Mouse (Mus musculus): Measurements from ENCODE around the gene Crybg2. TPM values are rescaled to one million over a fixed set of nuclear protein-coding genes. Genes with fewer than 3 reads are reported as not detected.
A peak's percentile ranks its signal among the peaks of the same experiment; 100 is the strongest.

Gene Crybg2
- total and polyA plus RNA-seq, 3 experiments, result 0.65 to 2.3 TPM; not detected in 1

GRCm38 (mm10) chr4:134138857-134139256, 78.2 kb downstream of the Crybg2 start:
- Histone ChIP-seq H3K9ac (ENCODE audit: control insufficient read depth, low read depth, low read length, poor library complexity, severe bottlenecking) (no peak overlapping the region), H3K4me1 (ENCODE audit: control insufficient read depth in 1 of 2, insufficient read depth in 2 of 2, low read length in 2 of 2) (peaks cover 11 to 18% of the 10 kb centered on the region in 2 experiments), H3K36me3 (ENCODE audit: control insufficient read depth in 1 of 2, insufficient read depth in 2 of 2, low read length in 2 of 2) (peaks cover 1 to 18% of the 10 kb centered on the region in 2 experiments), H3K27ac (ENCODE audit: control insufficient read depth, low read depth, low read length) (no peak overlapping the region), H3K9me3 (replicated peaks; ENCODE audit: insufficient read depth, low read length) (no peaks in the 10 kb centered on the region), H3K4me3 (ENCODE audit: control insufficient read depth in 1 of 2, insufficient read depth in 1 of 2, low read depth in 2 of 2, low read length in 2 of 2) (no peak overlapping the region), H3K79me2 (ENCODE audit: control insufficient read depth, insufficient read depth, low read length, poor library complexity) (no peaks in the 10 kb centered on the region), H3K27me3 (ENCODE audit: control insufficient read depth in 1 of 2, insufficient read depth in 2 of 2, low read length in 2 of 2) (no peaks in the 10 kb centered on the region)
- TF ChIP-seq RCOR1 (IDR thresholded peaks at IDR 0.05; ENCODE audit: low read depth, low read length), result no peak
- no peak for TF ChIP-seq ETS1 (IDR thresholded peaks at IDR 0.05; ENCODE audit: low read depth, low read length)
- TF ChIP-seq CHD2 (IDR thresholded peaks at IDR 0.05; ENCODE audit: low read length), result no peak
- 0 out of 2 replicates have a peak, but pooled peaks have one; percentile 26 for TF ChIP-seq ZNF384 (IDR thresholded peaks at IDR 0.05; ENCODE audit: low read depth, low read length)
- TF ChIP-seq TAL1 (IDR thresholded peaks at IDR 0.05; ENCODE audit: low read length), result no peak
- TF ChIP-seq CHD1 (IDR thresholded peaks at IDR 0.05; ENCODE audit: low read depth, low read length), result no peak
- no peak for TF ChIP-seq EP300 (IDR thresholded peaks at IDR 0.05; ENCODE audit: low read depth in 1 of 2, low read length in 2 of 2)
- peak; percentile 47 for TF ChIP-seq SMC3 (IDR thresholded peaks at IDR 0.05; ENCODE audit: low read depth, low read length)
- no peak for TF ChIP-seq GABPA (IDR thresholded peaks at IDR 0.05; ENCODE audit: low read depth, low read length)
- no peak for TF ChIP-seq TCF12 (IDR thresholded peaks at IDR 0.05; ENCODE audit: low read depth, low read length)
- no peak for TF ChIP-seq MAFK (IDR thresholded peaks at IDR 0.05; ENCODE audit: borderline replicate concordance, low read depth, low read length)
- no peak for TF ChIP-seq NELFE (IDR thresholded peaks at IDR 0.05; ENCODE audit: low read depth, low read length)
- no peak for TF ChIP-seq POLR2AphosphoS2 (IDR thresholded peaks at IDR 0.05; ENCODE audit: low read length)
- TF ChIP-seq RAD21 (IDR thresholded peaks at IDR 0.05; ENCODE audit: low read depth, low read length), result peak; percentile 31
- TF ChIP-seq JUND (IDR thresholded peaks at IDR 0.05; ENCODE audit: low read depth, low read length), result no peak
- no peak for TF ChIP-seq HCFC1 (IDR thresholded peaks at IDR 0.05; ENCODE audit: low read depth, low read length)
- TF ChIP-seq MYC (IDR thresholded peaks at IDR 0.05; ENCODE audit: low read depth, low read length), result 0 out of 2 replicates have a peak, but pooled peaks have one; percentile 60
- no peak for TF ChIP-seq KAT2A (conservative IDR thresholded peaks at IDR 0.05; ENCODE audit: low read depth, low read length)
- peak; percentile 68 to 79 (median 69) for TF ChIP-seq CTCF (IDR thresholded peaks at IDR 0.05 in 2 of 3, conservative IDR thresholded peaks at IDR 0.05 in 1 of 3; ENCODE audit: control insufficient read depth in 1 of 3, insufficient read depth in 1 of 3, low read depth in 2 of 3, low read length in 3 of 3, poor library complexity in 1 of 3, severe bottlenecking in 1 of 3)
- no peak for TF ChIP-seq USF2 (IDR thresholded peaks at IDR 0.05; ENCODE audit: borderline replicate concordance in 1 of 2, insufficient read depth in 1 of 2, low read depth in 1 of 2, low read length in 2 of 2)
- TF ChIP-seq ZMIZ1 (IDR thresholded peaks at IDR 0.05; ENCODE audit: low read depth, low read length), result no peak
- peak; percentile 51; the same call in 1 of the 2 replicates for TF ChIP-seq MXI1 (IDR thresholded peaks at IDR 0.05; ENCODE audit: low read depth, low read length)
- no peak for TF ChIP-seq MAX (IDR thresholded peaks at IDR 0.05; ENCODE audit: low read length)
- no peak for TF ChIP-seq MEF2A (IDR thresholded peaks at IDR 0.05; ENCODE audit: extremely low read depth, insufficient replicate concordance, low read depth, low read length, poor library complexity, severe bottlenecking)
- peak; percentile 66 for DNase-seq (ENCODE audit: low read depth, low spot score)

Other genes starting within 250 kb of the Crybg2 start
- gene Rps6ka1, start 173.0 kb upstream of the Crybg2 start, total RNA-seq (2012; rRNA removed), result 45.3 and 45.7 TPM in 2 replicates
- gene Rps6ka1, start 173.0 kb upstream of the Crybg2 start, polyA plus RNA-seq (2012; ENCODE audit: insufficient read depth in 1 of 2, insufficient read length in 2 of 2, low read depth in 1 of 2, low replicate concordance in 2 of 2, missing spikeins in 1 of 2), result 10 to 100 TPM in 1 of 2 experiments, not detected in 1; 68.9 TPM
- gene Hmgn2, start 92.2 kb upstream of the Crybg2 start, total RNA-seq (2012; rRNA removed), result 125 and 131 TPM in 2 replicates
- 100 to 1,000 TPM; 186 to 230 TPM for gene Hmgn2, start 92.2 kb upstream of the Crybg2 start, polyA plus RNA-seq (2012; ENCODE audit: insufficient read depth in 1 of 2, insufficient read length in 2 of 2, low read depth in 1 of 2, low replicate concordance in 2 of 2, missing spikeins in 1 of 2)
- 15.9 and 19.0 TPM in 2 replicates for gene Dhdds, start 59.9 kb upstream of the Crybg2 start, total RNA-seq (2012; rRNA removed)
- 10 to 100 TPM in 1 of 2 experiments, not detected in 1; 37.7 TPM for gene Dhdds, start 59.9 kb upstream of the Crybg2 start, polyA plus RNA-seq (2012; ENCODE audit: insufficient read depth in 1 of 2, insufficient read length in 2 of 2, low read depth in 1 of 2, low replicate concordance in 2 of 2, missing spikeins in 1 of 2)
- not detected in 2 replicates for gene Lin28a, start 42.0 kb upstream of the Crybg2 start, total RNA-seq (2012; rRNA removed)
- gene Lin28a, start 42.0 kb upstream of the Crybg2 start, polyA plus RNA-seq (2012; ENCODE audit: insufficient read depth in 1 of 2, insufficient read length in 2 of 2, low read depth in 1 of 2, low replicate concordance in 2 of 2, missing spikeins in 1 of 2), result under 1 TPM in 1 of 2 experiments, not detected in 1; 0.01 TPM
- gene Zfp683, start 7.0 kb upstream of the Crybg2 start, total RNA-seq (2012; rRNA removed), result not detected in 2 replicates
- gene Zfp683, start 7.0 kb upstream of the Crybg2 start, polyA plus RNA-seq (2012; ENCODE audit: insufficient read depth in 1 of 2, insufficient read length in 2 of 2, low read depth in 1 of 2, low replicate concordance in 2 of 2, missing spikeins in 1 of 2), result not detected
- gene Cd52, start 34.3 kb downstream of the Crybg2 start, total RNA-seq (2012; rRNA removed), result 0.52 and 1.3 TPM in 2 replicates
- gene Cd52, start 34.3 kb downstream of the Crybg2 start, polyA plus RNA-seq (2012; ENCODE audit: insufficient read depth in 1 of 2, insufficient read length in 2 of 2, low read depth in 1 of 2, low replicate concordance in 2 of 2, missing spikeins in 1 of 2), result under 1 TPM in 1 of 2 experiments, not detected in 1; 0.86 TPM
- gene Ubxn11, start 41.8 kb downstream of the Crybg2 start, total RNA-seq (2012; rRNA removed), result 2.6 and 5.4 TPM in 2 replicates
- 10 to 100 TPM in 1 of 2 experiments, not detected in 1; 11.9 TPM for gene Ubxn11, start 41.8 kb downstream of the Crybg2 start, polyA plus RNA-seq (2012; ENCODE audit: insufficient read depth in 1 of 2, insufficient read length in 2 of 2, low read depth in 1 of 2, low replicate concordance in 2 of 2, missing spikeins in 1 of 2)
- 122 and 126 TPM in 2 replicates for gene Sh3bgrl3, start 68.0 kb downstream of the Crybg2 start, total RNA-seq (2012; rRNA removed)
- gene Sh3bgrl3, start 68.0 kb downstream of the Crybg2 start, polyA plus RNA-seq (2012; ENCODE audit: insufficient read depth in 1 of 2, insufficient read length in 2 of 2, low read depth in 1 of 2, low replicate concordance in 2 of 2, missing spikeins in 1 of 2), result 100 to 1,000 TPM in 1 of 2 experiments, not detected in 1; 414 TPM
- 30.8 and 32.9 TPM in 2 replicates for gene Cep85, start 126.3 kb downstream of the Crybg2 start, total RNA-seq (2012; rRNA removed)
- gene Cep85, start 126.3 kb downstream of the Crybg2 start, polyA plus RNA-seq (2012; ENCODE audit: insufficient read depth in 1 of 2, insufficient read length in 2 of 2, low read depth in 1 of 2, low replicate concordance in 2 of 2, missing spikeins in 1 of 2), result 10 to 100 TPM; 80.9 to 81.1 TPM
- not detected in 2 replicates for gene Gm7534, start 142.2 kb downstream of the Crybg2 start, total RNA-seq (2012; rRNA removed)
- not detected for gene Gm7534, start 142.2 kb downstream of the Crybg2 start, polyA plus RNA-seq (2012; ENCODE audit: insufficient read depth in 1 of 2, insufficient read length in 2 of 2, low read depth in 1 of 2, low replicate concordance in 2 of 2, missing spikeins in 1 of 2)
- gene Catsper4, start 166.6 kb downstream of the Crybg2 start, total RNA-seq (2012; rRNA removed), result not detected in 2 replicates
- not detected for gene Catsper4, start 166.6 kb downstream of the Crybg2 start, polyA plus RNA-seq (2012; ENCODE audit: insufficient read depth in 1 of 2, insufficient read length in 2 of 2, low read depth in 1 of 2, low replicate concordance in 2 of 2, missing spikeins in 1 of 2)
- gene Cnksr1, start 177.6 kb downstream of the Crybg2 start, total RNA-seq (2012; rRNA removed), result not detected in 2 replicates
- under 1 TPM in 1 of 2 experiments, not detected in 1; 0.07 TPM for gene Cnksr1, start 177.6 kb downstream of the Crybg2 start, polyA plus RNA-seq (2012; ENCODE audit: insufficient read depth in 1 of 2, insufficient read length in 2 of 2, low read depth in 1 of 2, low replicate concordance in 2 of 2, missing spikeins in 1 of 2)
- gene E130218I03Rik, start 182.8 kb downstream of the Crybg2 start, total RNA-seq (2012; rRNA removed), result 1.6 and 2.8 TPM in 2 replicates
- gene E130218I03Rik, start 182.8 kb downstream of the Crybg2 start, polyA plus RNA-seq (2012; ENCODE audit: insufficient read depth in 1 of 2, insufficient read length in 2 of 2, low read depth in 1 of 2, low replicate concordance in 2 of 2, missing spikeins in 1 of 2), result 1 to 10 TPM in 1 of 2 experiments, not detected in 1; 1.6 TPM
- 27.3 and 30.4 TPM in 2 replicates for gene Zfp593, start 184.8 kb downstream of the Crybg2 start, total RNA-seq (2012; rRNA removed)
- gene Zfp593, start 184.8 kb downstream of the Crybg2 start, polyA plus RNA-seq (2012; ENCODE audit: insufficient read depth in 1 of 2, insufficient read length in 2 of 2, low read depth in 1 of 2, low replicate concordance in 2 of 2, missing spikeins in 1 of 2), result 10 to 100 TPM in 1 of 2 experiments, not detected in 1; 33.9 TPM
- not detected in 2 replicates for gene Gm30191, start 186.1 kb downstream of the Crybg2 start, total RNA-seq (2012; rRNA removed)
- gene Gm30191, start 186.1 kb downstream of the Crybg2 start, polyA plus RNA-seq (2012; ENCODE audit: insufficient read depth in 1 of 2, insufficient read length in 2 of 2, low read depth in 1 of 2, low replicate concordance in 2 of 2, missing spikeins in 1 of 2), result not detected
- gene Grrp1, start 193.3 kb downstream of the Crybg2 start, total RNA-seq (2012; rRNA removed), result not detected in 2 replicates
- gene Grrp1, start 193.3 kb downstream of the Crybg2 start, polyA plus RNA-seq (2012; ENCODE audit: insufficient read depth in 1 of 2, insufficient read length in 2 of 2, low read depth in 1 of 2, low replicate concordance in 2 of 2, missing spikeins in 1 of 2), result not detected
- gene Pdik1l, start 227.1 kb downstream of the Crybg2 start, total RNA-seq (2012; rRNA removed), result 13.0 and 14.3 TPM in 2 replicates
- 10 to 100 TPM; 11.7 to 32.1 TPM for gene Pdik1l, start 227.1 kb downstream of the Crybg2 start, polyA plus RNA-seq (2012; ENCODE audit: insufficient read depth in 1 of 2, insufficient read length in 2 of 2, low read depth in 1 of 2, low replicate concordance in 2 of 2, missing spikeins in 1 of 2)

All from MEL (cell line).